Mouse (Mus musculus) Muller cell, postnatal 12 days (primary cell): Measurements from ENCODE around the gene Fth1.
"Not testable (repeated sequence)": the region's sequence is repeated elsewhere in the genome, so short reads cannot be mapped to it uniquely, and the experiment has no call there.

Experiments used
- DNase-seq: peaks from one replicate; pipeline ENCODE4 v3.0.0-alpha.2; 2015; ENCODE audit errors: inconsistent ontology term

The Fth1 gene

GRCm38 (mm10) chr19:9980258-9980657, at the start of gene Fth1:
TSS of gene Fth1 (plus strand) at chr19:9980598.
- no peak for DNase-seq

DNA sequence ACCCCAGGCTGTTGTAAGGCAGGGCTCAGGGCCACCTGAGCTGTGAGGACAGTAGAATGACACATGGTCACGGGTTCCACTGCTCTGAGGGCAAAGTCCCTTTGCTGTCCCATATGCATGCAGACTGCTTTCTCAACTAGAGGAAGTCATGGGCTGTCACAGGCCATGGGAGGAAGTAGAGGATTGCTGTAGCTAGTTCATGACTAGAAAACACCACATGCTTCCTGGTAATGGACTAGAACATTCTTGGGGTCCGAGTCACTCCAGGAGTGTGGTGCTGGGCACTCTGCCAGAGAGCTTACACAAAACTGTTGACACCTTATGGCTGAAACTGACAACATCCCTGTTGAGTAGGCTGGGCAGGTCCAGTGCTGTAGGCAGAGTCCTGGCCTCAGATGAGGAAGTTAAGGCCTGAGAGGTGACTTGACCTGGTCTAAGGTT, 49.2 kb upstream of the Fth1 start:
- not testable (repeated sequence) for DNase-seq

- DNase-seq: no peak
Measured at GRCm38 (mm10) chr19:9933908-9934307, 46.5 kb upstream of the Fth1 start.

- DNase-seq: no peak
Measured at GRCm38 (mm10) chr19:9936579-9936978, 43.8 kb upstream of the Fth1 start.

GRCm38 (mm10) chr19:9937428-9937827, 43.0 kb upstream of the Fth1 start:
- no peak for DNase-seq

DNA sequence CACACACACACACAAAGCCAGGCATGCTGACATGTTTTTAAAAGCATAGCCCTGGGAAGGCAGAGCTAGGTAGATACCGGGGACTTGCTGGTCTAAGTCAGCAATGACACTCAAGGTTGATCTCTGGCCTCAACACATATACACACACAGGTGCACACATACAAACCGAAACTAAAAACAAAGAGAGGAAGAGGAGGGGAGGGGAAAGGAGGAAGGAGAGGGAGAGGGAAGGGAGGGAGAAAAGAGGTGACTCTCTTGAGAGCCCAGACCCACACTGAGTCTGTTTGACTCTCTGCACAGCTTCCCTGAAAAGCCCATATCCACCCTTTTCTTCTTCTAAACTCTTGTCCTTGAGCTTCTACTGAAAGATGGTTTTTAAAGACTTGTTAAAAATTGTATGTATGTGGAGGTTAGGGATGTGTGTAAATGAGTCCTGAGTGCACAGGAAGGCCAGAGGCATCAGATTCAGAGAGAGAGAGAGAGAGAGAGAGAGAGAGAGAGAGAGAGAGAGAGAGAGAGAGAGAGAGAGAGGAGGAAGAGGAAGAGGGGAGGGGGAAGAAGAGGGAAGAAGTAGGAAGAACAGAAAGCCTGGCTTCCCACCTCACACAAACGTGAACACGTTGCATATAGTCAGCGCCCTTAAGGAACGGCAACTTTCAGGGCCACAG, 42.1 kb upstream of the Fth1 start:
- no peak for DNase-seq

GRCm38 (mm10) chr19:9938824-9939303, 41.5 kb upstream of the Fth1 start:
- no peak for DNase-seq

DNA sequence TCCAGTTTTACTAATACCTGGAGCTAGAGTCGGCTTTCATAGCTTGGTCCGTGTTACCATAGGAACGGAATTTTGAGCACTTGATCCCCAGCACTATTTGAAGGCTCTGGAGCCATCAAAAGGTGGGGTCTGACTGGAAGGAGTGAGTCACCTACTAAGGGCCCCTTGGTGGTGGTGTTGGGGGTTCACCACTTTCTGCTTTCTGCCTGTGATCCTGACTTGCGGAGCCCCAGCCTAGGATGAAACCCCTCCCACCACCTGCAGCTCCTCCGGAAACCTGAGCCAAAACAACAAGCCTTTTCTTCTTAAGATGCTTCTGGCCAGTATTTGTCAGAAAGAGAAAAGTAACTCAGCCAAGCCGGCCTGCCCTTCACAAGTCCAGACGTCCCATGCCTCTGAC, 40.6 kb upstream of the Fth1 start:
- no peak for DNase-seq

DNA sequence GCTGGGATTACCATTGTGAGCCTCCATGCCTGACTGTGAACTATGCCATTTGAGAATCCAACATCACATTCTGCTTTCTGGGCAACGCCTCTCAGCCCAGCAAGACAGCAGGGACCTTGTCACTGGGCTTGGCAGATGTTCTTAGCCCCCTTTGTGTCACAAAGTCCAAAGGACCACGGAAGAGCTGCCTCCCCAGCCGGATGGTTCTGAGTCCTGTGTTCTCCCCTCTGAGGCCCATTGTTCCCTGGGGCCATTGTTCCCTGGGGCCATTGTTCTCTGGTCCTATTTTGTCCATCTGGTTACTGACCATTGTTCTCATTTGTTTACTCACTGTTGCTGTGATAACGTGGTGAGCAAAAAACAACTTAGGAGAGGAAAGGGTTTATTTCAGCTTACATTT, 39.5 kb upstream of the Fth1 start:
- DNase-seq: peak; percentile 58

GRCm38 (mm10) chr19:9941809-9942208, 38.6 kb upstream of the Fth1 start:
- DNase-seq: no peak

- DNase-seq: no peak
Measured at GRCm38 (mm10) chr19:9942539-9943533, 37.6 kb upstream of the Fth1 start.

DNA sequence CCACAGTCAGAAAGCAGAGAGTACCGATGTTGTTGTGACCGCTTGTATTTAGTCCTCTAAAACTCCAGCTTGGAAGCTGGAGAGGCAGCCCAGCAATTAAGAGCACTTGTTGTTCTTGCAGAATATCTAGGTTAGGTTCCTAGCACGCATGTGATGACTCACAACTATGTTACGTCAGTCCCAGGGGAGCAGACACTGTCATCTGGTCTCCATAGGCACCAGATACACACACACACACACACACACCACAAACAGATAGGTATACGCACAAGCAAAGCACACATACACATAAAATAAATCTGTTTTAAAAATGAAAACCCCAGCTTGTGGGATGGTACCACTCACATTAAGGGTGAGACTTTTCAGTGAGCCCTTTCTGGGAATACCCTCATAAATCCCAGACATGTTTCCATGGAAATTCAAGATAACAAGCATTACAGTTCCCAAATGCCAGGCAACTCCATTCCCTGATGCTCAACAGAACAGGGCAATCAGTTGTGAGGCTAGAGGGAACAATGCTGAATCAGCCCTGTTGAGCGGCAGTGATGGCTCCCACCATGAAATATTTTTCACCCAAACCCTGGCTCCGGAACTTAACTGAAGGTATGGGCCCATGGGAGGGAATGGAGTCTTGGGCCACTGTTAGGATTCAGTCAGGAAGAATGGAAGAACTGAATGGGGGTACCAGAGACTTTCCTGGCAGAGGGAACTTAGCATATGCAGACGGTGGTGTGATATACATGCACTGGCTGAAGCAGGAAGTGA, 34.4 kb upstream of the Fth1 start:
- no peak for DNase-seq

- peak; percentile 78 for DNase-seq
Measured at GRCm38 (mm10) chr19:9946986-9947385, 33.4 kb upstream of the Fth1 start.

GRCm38 (mm10) chr19:9952390-9952789, 28.0 kb upstream of the Fth1 start:
- no peak for DNase-seq

DNA sequence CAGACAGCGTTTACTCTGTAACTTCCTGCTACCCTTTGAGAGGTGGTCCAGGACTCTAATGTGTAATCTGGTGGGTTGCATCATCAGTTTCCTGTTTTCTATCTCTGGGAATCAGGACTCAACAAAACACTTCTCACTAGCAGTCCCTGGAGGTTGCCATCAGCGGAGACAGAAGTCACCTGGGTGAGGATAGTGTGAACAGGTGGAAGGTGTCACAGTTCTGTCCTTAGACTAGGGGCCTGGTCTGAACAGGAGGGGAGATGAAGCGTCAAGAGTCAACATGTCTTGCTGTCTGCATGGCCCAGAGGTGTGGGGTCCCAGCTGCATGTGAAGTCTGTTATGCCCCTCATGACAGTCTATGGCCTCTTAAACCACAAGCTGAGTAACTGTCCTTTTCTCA, 27.5 kb upstream of the Fth1 start:
- no peak for DNase-seq

GRCm38 (mm10) chr19:9954055-9954810, 26.2 kb upstream of the Fth1 start:
- DNase-seq: peak; percentile 92

DNA sequence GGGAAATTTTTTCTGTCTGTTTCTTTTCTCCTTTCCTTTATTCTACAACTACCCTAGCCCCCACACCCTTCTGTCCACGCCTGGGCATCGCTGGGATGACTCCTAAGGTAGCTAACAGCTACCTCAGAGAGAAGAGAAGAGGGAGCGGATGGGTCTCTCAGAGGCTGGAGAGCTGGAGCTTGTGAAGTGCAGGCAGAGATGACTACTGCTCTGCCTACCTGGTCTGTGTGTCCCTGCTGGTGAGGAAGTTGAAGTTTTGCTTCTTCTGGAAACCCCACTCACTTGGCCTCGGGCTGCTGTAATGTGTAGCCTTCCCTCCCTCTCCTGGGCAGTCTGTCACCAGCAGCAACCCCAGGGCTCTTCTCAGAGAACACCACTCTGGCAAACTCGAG, 25.6 kb upstream of the Fth1 start:
- DNase-seq: no peak

DNA sequence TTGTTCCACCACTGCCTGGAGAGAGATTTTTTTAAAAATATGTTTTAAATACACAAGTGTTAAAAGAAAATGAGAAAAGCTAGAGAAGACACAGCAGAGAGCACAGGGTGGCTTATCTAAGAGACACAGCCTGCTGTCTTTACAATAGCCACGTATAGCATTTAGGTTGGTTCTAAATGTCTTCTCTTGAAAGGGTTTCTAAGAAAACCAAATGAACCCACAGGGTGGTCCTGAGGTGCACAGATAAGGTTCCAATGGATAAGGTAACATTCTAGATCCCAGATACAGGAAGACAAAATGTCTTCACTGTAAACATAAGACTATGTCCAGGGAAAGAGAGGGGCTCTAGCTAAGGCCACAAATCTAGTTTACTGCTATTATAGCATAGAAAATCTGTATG, 25.0 kb upstream of the Fth1 start:
- no peak for DNase-seq

GRCm38 (mm10) chr19:9956624-9957388, 23.6 kb upstream of the Fth1 start:
- no peak for DNase-seq

DNA sequence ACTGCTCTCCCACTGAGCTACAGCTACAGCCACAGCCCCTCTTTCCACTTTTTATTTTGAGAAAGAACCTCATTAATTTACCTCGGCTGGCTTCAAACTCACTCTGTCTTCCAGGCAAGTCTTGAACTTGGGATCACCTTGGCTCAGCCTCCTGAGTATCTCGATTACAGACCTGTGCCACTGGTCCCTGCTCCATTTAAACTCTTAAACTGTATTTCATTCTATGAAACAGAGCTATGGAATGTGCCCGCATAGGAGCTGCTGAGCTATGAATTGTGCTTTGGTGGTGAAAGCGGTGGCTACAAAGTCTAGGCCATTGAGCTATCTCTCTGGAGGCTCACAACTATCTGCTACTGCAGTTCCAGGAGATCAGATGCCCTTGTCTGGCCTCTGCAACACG, 22.4 kb upstream of the Fth1 start:
- DNase-seq: no peak
